Mouse (Mus musculus): ENCODE measurements around the gene Zfp691.

Gene Zfp691

GRCm38 (mm10) chr4:119129096-119129495 lies 44.9 kb downstream of the Zfp691 start:
- in situ Hi-C loops (cut with MboI; ENCODE audit: unreplicated experiment in 2 of 2) = no loop called here

- in situ Hi-C loops (cut with MboI; ENCODE audit: unreplicated experiment in 2 of 2) = no loop called here
Observed at GRCm38 (mm10) chr4:119128547-119128946, 45.4 kb downstream of the Zfp691 start.

GRCm38 (mm10) chr4:119127229-119127628 lies 46.8 kb downstream of the Zfp691 start:
- in situ Hi-C loops (cut with MboI; ENCODE audit: unreplicated experiment in 2 of 2) = no loop called here

DNA sequence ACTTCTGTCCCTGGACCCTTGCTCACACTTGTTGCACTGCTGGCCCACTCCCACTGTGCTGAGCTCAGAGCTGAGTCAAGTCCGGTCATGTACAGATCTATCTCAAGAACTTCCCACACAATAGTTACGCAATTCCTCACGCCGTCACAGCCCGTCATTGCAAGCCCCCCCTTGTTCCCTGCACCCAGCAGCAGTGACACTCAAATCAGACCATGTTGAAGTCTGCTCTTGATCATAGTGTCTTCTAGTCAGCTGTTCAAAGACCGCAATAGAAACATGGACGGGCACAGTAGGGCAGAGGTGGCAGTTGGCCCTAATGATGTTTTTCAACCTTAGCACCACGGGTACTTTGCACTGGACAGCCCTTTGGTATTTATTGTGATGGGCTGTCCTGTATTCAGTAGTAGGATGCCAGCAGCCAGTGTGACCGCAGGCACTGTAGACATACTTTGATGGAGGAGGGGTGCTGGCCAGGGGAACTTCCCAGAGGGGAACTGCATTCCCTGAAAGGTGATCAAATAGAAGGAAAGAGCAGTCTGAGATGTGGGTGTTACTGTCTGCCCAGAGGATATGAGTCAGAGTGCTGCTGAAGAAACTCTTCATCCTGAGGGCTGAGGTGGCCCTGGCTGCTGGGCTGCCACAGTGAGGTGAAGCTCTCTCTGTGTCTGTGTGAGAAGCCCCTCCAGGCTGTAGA lies 48.3 kb downstream of the Zfp691 start:
- in situ Hi-C loops (cut with MboI; ENCODE audit: unreplicated experiment in 2 of 2) = no loop called here

GRCm38 (mm10) chr4:119124771-119125273 lies 49.2 kb downstream of the Zfp691 start:
- in situ Hi-C loops (cut with MboI; ENCODE audit: unreplicated experiment in 2 of 2) = loop anchor here in 1 of 2 experiments (25.0 kb wide), 1 partner anchor 963 kb away; no protein-coding TSS in a partner anchor

GRCm38 (mm10) chr4:119121249-119121648 lies 52.7 kb downstream of the Zfp691 start:
- in situ Hi-C loops (cut with MboI; ENCODE audit: unreplicated experiment in 2 of 2) = loop anchor here in 1 of 2 experiments (25.0 kb wide), 1 partner anchor 959 kb away; no protein-coding TSS in a partner anchor

DNA sequence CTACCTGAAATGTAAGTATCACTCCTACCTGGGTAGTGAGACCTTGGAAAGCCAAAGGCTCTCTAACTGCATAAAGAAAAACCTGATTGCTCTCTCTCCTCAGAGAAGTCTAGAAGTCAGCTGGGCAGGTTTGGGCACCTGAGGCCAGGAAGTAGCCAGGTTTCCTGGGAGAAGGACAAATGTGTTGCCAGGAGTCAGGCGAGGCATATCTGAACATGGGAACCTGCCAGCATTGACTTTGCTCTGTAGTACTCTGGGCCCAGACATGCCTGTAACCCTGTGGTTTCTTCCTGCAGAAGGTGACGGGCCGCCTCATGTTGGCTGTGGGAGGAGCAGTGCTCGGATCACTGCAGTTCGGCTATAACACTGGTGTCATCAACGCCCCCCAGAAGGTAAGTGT lies 53.9 kb downstream of the Zfp691 start:
- in situ Hi-C loops (cut with MboI; ENCODE audit: unreplicated experiment in 2 of 2) = loop anchor here in 1 of 2 experiments (25.0 kb wide), 1 partner anchor 958 kb away; no protein-coding TSS in a partner anchor
